Mouse (Mus musculus): ENCODE results near the gene Cstl1. TPM values are rescaled to one million over a fixed set of nuclear protein-coding genes. Genes with fewer than 3 reads are reported as not detected.

The Cstl1 gene
- polyA plus RNA-seq (2012; rRNA removed) = not detected in 2 replicates

GRCm38 (mm10) chr2:148750058-148750457 is at the start of gene Cstl1:
TSS of gene Cstl1 (plus strand) at chr2:148750358.

GRCm38 (mm10) chr2:148732327-148733000 is 17.7 kb upstream of the Cstl1 start, which contains the start of gene Napb:
TSS of gene Napb (minus strand) at chr2:148732467.

GRCm38 (mm10) chr2:148771397-148771796 is 21.2 kb downstream of the Cstl1 start, which contains the start of gene Cst11:
TSS of gene Cst11 (minus strand) at chr2:148771497.

GRCm38 (mm10) chr2:148781709-148782108 is 31.6 kb downstream of the Cstl1 start, which contains the start of gene 8030411F24Rik:
TSS of gene 8030411F24Rik (plus strand) at chr2:148782009.

GRCm38 (mm10) chr2:148789142-148789541 is 39.0 kb downstream of the Cstl1 start, which contains the start of gene Cst12:
TSS of gene Cst12 (plus strand) at chr2:148789361.

GRCm38 (mm10) chr2:148798485-148798884 is 48.3 kb downstream of the Cstl1 start, which contains the start of gene Cst8:
TSS of gene Cst8 (plus strand) at chr2:148798785.

Other genes starting within 250 kb of the Cstl1 start
- 13.7 and 18.7 TPM in 2 replicates for gene Nxt1, start 77.8 kb upstream of the Cstl1 start, polyA plus RNA-seq (2012; rRNA removed)
- 7.1 and 9.3 TPM in 2 replicates for gene Gzf1, start 69.3 kb upstream of the Cstl1 start, polyA plus RNA-seq (2012; rRNA removed)
- gene Napb, start 17.9 kb upstream of the Cstl1 start, polyA plus RNA-seq (2012; rRNA removed) = 0.52 and 0.54 TPM in 2 replicates
- gene Cst11, start 21.1 kb downstream of the Cstl1 start, polyA plus RNA-seq (2012; rRNA removed) = not detected in 2 replicates
- gene 8030411F24Rik, start 31.7 kb downstream of the Cstl1 start, polyA plus RNA-seq (2012; rRNA removed) = not detected in 2 replicates
- gene Cst12, start 39.0 kb downstream of the Cstl1 start, polyA plus RNA-seq (2012; rRNA removed) = not detected in 2 replicates
- not detected in 2 replicates for gene Cst8, start 48.4 kb downstream of the Cstl1 start, polyA plus RNA-seq (2012; rRNA removed)
- not detected in 2 replicates for gene Cst13, start 69.7 kb downstream of the Cstl1 start, polyA plus RNA-seq (2012; rRNA removed)
- not detected in 2 replicates for gene Cst9, start 84.8 kb downstream of the Cstl1 start, polyA plus RNA-seq (2012; rRNA removed)
- gene 9230104L09Rik, start 114.7 kb downstream of the Cstl1 start, polyA plus RNA-seq (2012; rRNA removed) = not detected in 2 replicates
- gene Cst3, start 125.3 kb downstream of the Cstl1 start, polyA plus RNA-seq (2012; rRNA removed) = 633 and 659 TPM in 2 replicates

All from colon, adult 2 months (tissue).